Mouse (Mus musculus) megakaryocyte, embryonic 14.5 days (primary cell): Measurements from ENCODE around the gene AI837181.

Experiments
- FLI1 ChIP-seq: IDR thresholded peaks from 2 replicates; pipeline ENCODE4 v1.6.1; 2012; ENCODE audit warnings: low read length, inconsistent platforms, mixed read lengths
- GATA1 ChIP-seq: IDR thresholded peaks from 3 replicates; pipeline ENCODE4 v1.6.1; 2012; ENCODE audit warnings: mixed read lengths, low read length, inconsistent platforms, borderline replicate concordance

DNA sequence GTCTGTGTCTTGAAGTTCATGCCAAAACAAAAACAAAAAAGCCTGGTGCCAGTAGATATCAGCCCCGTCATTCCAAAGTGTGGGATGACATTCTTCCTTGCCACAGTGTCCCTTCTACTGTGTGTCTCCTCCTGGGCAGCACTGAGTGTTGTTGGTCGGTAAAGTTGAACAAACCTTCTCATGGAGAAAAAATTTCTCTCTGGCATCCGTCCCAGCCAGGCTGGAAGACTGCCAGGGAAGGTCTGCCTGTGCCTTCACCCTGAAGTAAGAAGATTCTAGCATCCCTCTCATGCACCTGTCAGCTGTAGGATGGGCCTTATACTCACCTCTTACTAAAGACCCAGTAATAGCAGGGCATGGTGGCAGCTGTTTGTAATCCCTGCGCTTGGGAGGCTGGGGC, 32.1 kb upstream of the AI837181 start:
- TF ChIP-seq GATA1 (no peak), FLI1 (no peak)
